Mouse (Mus musculus) layer of hippocampus, adult 9-11 months (tissue): ENCODE measurements around the gene Hand1.
A peak's percentile ranks its signal among the peaks of the same experiment; 100 is the strongest.
"Not testable (repeated sequence)": the region's sequence is repeated elsewhere in the genome, so short reads cannot be mapped to it uniquely, and the experiment has no call there.

Source experiments
- DNase-seq: peaks from one replicate; pipeline ENCODE4 v3.0.0; 2022

Hand1 gene

GRCm38 (mm10) chr11:57833296-57833977, 819 bp upstream of the Hand1 start:
- no peak for DNase-seq

- no peak for DNase-seq
Observed at GRCm38 (mm10) chr11:57831861-57832260, 757 bp downstream of the Hand1 start.

- DNase-seq = no peak
Observed at GRCm38 (mm10) chr11:57831281-57831781, 1.3 kb downstream of the Hand1 start.

GRCm38 (mm10) chr11:57829871-57830775, 2.5 kb downstream of the Hand1 start:
- DNase-seq = no peak

- no peak for DNase-seq
Observed at GRCm38 (mm10) chr11:57828955-57829870, 3.4 kb downstream of the Hand1 start.

- DNase-seq = no peak
Observed at GRCm38 (mm10) chr11:57827915-57828545, 4.6 kb downstream of the Hand1 start.

- no peak for DNase-seq
Observed at GRCm38 (mm10) chr11:57827048-57827914, 5.3 kb downstream of the Hand1 start.

GRCm38 (mm10) chr11:57825234-57825633, 7.4 kb downstream of the Hand1 start:
- not testable (repeated sequence) for DNase-seq

GRCm38 (mm10) chr11:57823714-57824113, 8.9 kb downstream of the Hand1 start:
- DNase-seq = no peak

GRCm38 (mm10) chr11:57823159-57823558, 9.5 kb downstream of the Hand1 start:
- DNase-seq = not testable (repeated sequence)

- DNase-seq = peak; percentile 61
Observed at GRCm38 (mm10) chr11:57819999-57820581, 12.5 kb downstream of the Hand1 start.

- DNase-seq = no peak
Observed at GRCm38 (mm10) chr11:57818189-57818588, 14.4 kb downstream of the Hand1 start.

GRCm38 (mm10) chr11:57813641-57814040, 19.0 kb downstream of the Hand1 start:
- DNase-seq = no peak

GRCm38 (mm10) chr11:57812212-57812611, 20.4 kb downstream of the Hand1 start:
- DNase-seq = no peak

GRCm38 (mm10) chr11:57811006-57811405, 21.6 kb downstream of the Hand1 start:
- DNase-seq = no peak

- DNase-seq = no peak
Observed at GRCm38 (mm10) chr11:57809732-57810098, 22.9 kb downstream of the Hand1 start.

GRCm38 (mm10) chr11:57809017-57809731, 23.4 kb downstream of the Hand1 start:
- DNase-seq = no peak

- DNase-seq = no peak
Observed at GRCm38 (mm10) chr11:57805047-57805446, 27.6 kb downstream of the Hand1 start.

- DNase-seq = no peak
Observed at GRCm38 (mm10) chr11:57802511-57802870, 30.1 kb downstream of the Hand1 start.
